Comparison of ENCODE assay signal across 8 mouse cellular contexts in genomic region chr1:63178308-63178707, GRCm38 (mm10). TPM values are rescaled to one million over a fixed set of nuclear protein-coding genes. Genes with fewer than 3 reads are reported as not detected.
DNase-seq lines count a peak whose midpoint lies in the region; ATAC-seq and TF ChIP-seq lines count a peak whose summit lies in the region.

No protein-coding gene starts in this region.

- no peak for TF ChIP-seq CTCF in left cerebral cortex, adult 2 months (IDR thresholded peaks at IDR 0.05)

- 78% methylated on average over 3 of the region's 3 CpGs for WGBS in heart, embryonic 11.5 days (ENCODE audit: insufficient replicate concordance)
- 81% methylated on average over 3 of the region's 3 CpGs for WGBS in hindbrain, embryonic 13.5 days
- WGBS in midbrain, embryonic 12.5 days: 78% methylated on average over 3 of the region's 3 CpGs

- H3K27ac ChIP-seq in heart, embryonic 11.5 days (ENCODE audit: low read depth, low read length): no peak overlapping the region
- no peak overlapping the region for H3K27ac ChIP-seq in hindbrain, embryonic 13.5 days
- H3K27ac ChIP-seq in midbrain, embryonic 12.5 days (replicated peaks): no peak overlapping the region
- H3K27ac ChIP-seq in left cerebral cortex, adult 2 months: no peak overlapping the region

- H3K9ac ChIP-seq in heart, embryonic 11.5 days (ENCODE audit: low read depth, low read length): no peak overlapping the region; the same call in 1 of the 2 replicates
- peak overlapping the region; percentile 99; the same call in 1 of the 2 replicates for H3K9ac ChIP-seq in hindbrain, embryonic 13.5 days
- peak overlapping the region; percentile 97 for H3K9ac ChIP-seq in midbrain, embryonic 12.5 days (replicated peaks)

- H3K36me3 ChIP-seq in heart, embryonic 11.5 days (ENCODE audit: control insufficient read depth, insufficient read depth, low read length): peaks cover 15% of the 10 kb centered on the region; the same call in 1 of the 2 replicates
- peaks cover 22% of the 10 kb centered on the region for H3K36me3 ChIP-seq in hindbrain, embryonic 13.5 days
- peaks cover 24% of the 10 kb centered on the region for H3K36me3 ChIP-seq in midbrain, embryonic 12.5 days

- no peak for ATAC-seq in heart, embryonic 11.5 days (replicated peaks; ENCODE audit: insufficient number of reproducible peaks, low FRiP score, low TSS enrichment)
- no peak for ATAC-seq in hindbrain, embryonic 13.5 days (ENCODE audit: low FRiP score)
- no peak for ATAC-seq in midbrain, embryonic 12.5 days (ENCODE audit: low FRiP score, low read depth)

- peak overlapping the region; percentile 96 for H3K4me3 ChIP-seq in heart, embryonic 11.5 days (ENCODE audit: low read depth, low read length)
- H3K4me3 ChIP-seq in hindbrain, embryonic 13.5 days: peak overlapping the region; percentile 94
- peak overlapping the region; percentile 92 for H3K4me3 ChIP-seq in midbrain, embryonic 12.5 days
- H3K4me3 ChIP-seq in left cerebral cortex, adult 2 months: no peak overlapping the region

- DNase-seq in heart, adult 18-20 months: no peak
- peak; percentile 53 for DNase-seq in ES-CJ7 (ENCODE audit: low read depth, low spot score)
- DNase-seq in left cerebral cortex, adult 2 months (ENCODE audit: extremely low spot score in 1 of 2, low spot score in 2 of 2): no peak
- no peak for DNase-seq in urinary bladder, postnatal 4 days (ENCODE audit: low spot score in 2 of 2)
- DNase-seq in layer of hippocampus, adult 9-11 months: no peak

- H3K27me3 ChIP-seq in heart, embryonic 11.5 days (ENCODE audit: control insufficient read depth, insufficient read depth, low read length): no peaks in the 10 kb centered on the region
- no peaks in the 10 kb centered on the region for H3K27me3 ChIP-seq in hindbrain, embryonic 13.5 days
- no peaks in the 10 kb centered on the region for H3K27me3 ChIP-seq in midbrain, embryonic 12.5 days

- H3K4me2 ChIP-seq in heart, embryonic 11.5 days: peak overlapping the region; percentile 84
- peak overlapping the region; percentile 81 for H3K4me2 ChIP-seq in hindbrain, embryonic 13.5 days
- H3K4me2 ChIP-seq in midbrain, embryonic 12.5 days (replicated peaks): peak overlapping the region; percentile 83

- H3K4me1 ChIP-seq in heart, embryonic 11.5 days (ENCODE audit: control insufficient read depth, insufficient read depth, low read length): peaks cover 20% of the 10 kb centered on the region
- H3K4me1 ChIP-seq in hindbrain, embryonic 13.5 days (replicated peaks): peaks cover 29% of the 10 kb centered on the region
- H3K4me1 ChIP-seq in midbrain, embryonic 12.5 days: peaks cover 24% of the 10 kb centered on the region

- intact Hi-C loops in left cerebral cortex, adult 2 months (cut with DNase I): no loop called here

- H3K9me3 ChIP-seq in heart, embryonic 11.5 days (replicated peaks; ENCODE audit: control insufficient read depth, low read length): no peaks in the 10 kb centered on the region
- H3K9me3 ChIP-seq in hindbrain, embryonic 13.5 days: no peaks in the 10 kb centered on the region
- H3K9me3 ChIP-seq in midbrain, embryonic 12.5 days: no peaks in the 10 kb centered on the region

RNA-seq across cellular contexts. Expression of gene Ndufs1, which starts 1.7 kb away (rescaled TPM):
- polyA plus RNA-seq in heart, embryonic 11.5 days (2014; fragmentation: Nextera tagmentation; extraction: Ambion mirVana): 285 and 339 TPM in 2 replicates
- total RNA-seq in heart, adult 18-20 months (2021): 100 to 1,000 TPM; 828 to 862 TPM
- polyA plus RNA-seq in hindbrain, embryonic 13.5 days (2015; fragmentation: Nextera tagmentation; extraction: Ambion mirVana): 139 and 141 TPM in 2 replicates
- polyA plus RNA-seq in midbrain, embryonic 12.5 days (2016; fragmentation: Nextera tagmentation; extraction: Ambion mirVana): 128 and 133 TPM in 2 replicates
- total RNA-seq in left cerebral cortex, adult 2 months (2021): 100 to 1,000 TPM; 146 to 157 TPM

RNA-seq across cellular contexts. Expression of gene Eef1b2, which starts 1.7 kb away (rescaled TPM):
- polyA plus RNA-seq in heart, embryonic 11.5 days (2014; fragmentation: Nextera tagmentation; extraction: Ambion mirVana): 416 and 417 TPM in 2 replicates
- total RNA-seq in heart, adult 18-20 months (2021): 100 to 1,000 TPM; 473 to 499 TPM
- polyA plus RNA-seq in hindbrain, embryonic 13.5 days (2015; fragmentation: Nextera tagmentation; extraction: Ambion mirVana): 472 and 482 TPM in 2 replicates
- 359 and 380 TPM in 2 replicates for polyA plus RNA-seq in midbrain, embryonic 12.5 days (2016; fragmentation: Nextera tagmentation; extraction: Ambion mirVana)
- 100 to 1,000 TPM; 327 to 339 TPM for total RNA-seq in left cerebral cortex, adult 2 months (2021)

RNA-seq across cellular contexts. Expression of gene Gpr1, which starts 36.0 kb away (rescaled TPM):
- polyA plus RNA-seq in heart, embryonic 11.5 days (2014; fragmentation: Nextera tagmentation; extraction: Ambion mirVana): not detected in 2 replicates
- total RNA-seq in heart, adult 18-20 months (2021): under 1 TPM; 0.17 to 0.51 TPM
- 0.47 and 0.73 TPM in 2 replicates for polyA plus RNA-seq in hindbrain, embryonic 13.5 days (2015; fragmentation: Nextera tagmentation; extraction: Ambion mirVana)
- 0.15 and 0.20 TPM in 2 replicates for polyA plus RNA-seq in midbrain, embryonic 12.5 days (2016; fragmentation: Nextera tagmentation; extraction: Ambion mirVana)
- under 1 TPM; 0.58 to 0.81 TPM for total RNA-seq in left cerebral cortex, adult 2 months (2021)
